Mouse (Mus musculus): ENCODE data around the gene Sumf2.

DNA sequence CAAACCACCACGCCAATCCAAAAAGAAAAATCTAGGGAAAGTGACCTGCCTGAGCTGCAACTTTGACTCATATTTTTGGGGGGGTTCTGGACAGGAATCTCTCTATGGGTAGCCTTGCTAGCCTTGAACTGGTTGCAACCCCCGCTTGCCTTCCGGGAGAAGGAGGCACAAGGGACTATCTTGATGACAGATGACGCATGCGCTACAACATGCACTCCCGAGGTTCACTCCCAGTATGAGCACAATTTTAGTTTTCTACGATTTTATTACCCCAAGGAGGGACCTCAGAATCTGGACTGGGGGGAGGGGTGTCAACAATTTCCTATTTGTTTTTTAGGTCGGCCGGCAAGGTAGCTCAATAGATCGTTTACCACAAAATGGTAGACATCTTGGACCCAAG, 39.5 kb downstream of the Sumf2 start:
- TF ChIP-seq CTCF (IDR thresholded peaks at IDR 0.05; ENCODE audit: low read depth, low read length), result no peak
- no peak for TF ChIP-seq POLR2A (IDR thresholded peaks at IDR 0.05; ENCODE audit: borderline replicate concordance, low read depth, low read length)

Measured in bone marrow macrophage, adult 2 months (primary cell).